Mouse (Mus musculus) frontal cortex, postnatal 25 days (tissue): ENCODE measurements around the gene Timmdc1.
A peak's percentile ranks its signal among the peaks of the same experiment; 100 is the strongest.

Experiments
- DNase-seq, 2 experiments: peaks; one replicate each; pipeline ENCODE4 v3.0.0; 2022; ENCODE audit warnings: low spot score in 2 of 2

Timmdc1 gene

GRCm38 (mm10) chr16:38463305-38463704, 59.2 kb downstream of the Timmdc1 start:
- DNase-seq = no peak

GRCm38 (mm10) chr16:38462161-38462560, 60.3 kb downstream of the Timmdc1 start:
- DNase-seq = no peak

- DNase-seq = no peak
Observed at GRCm38 (mm10) chr16:38461749-38462148, 60.7 kb downstream of the Timmdc1 start.

GRCm38 (mm10) chr16:38459990-38460389, 62.5 kb downstream of the Timmdc1 start:
- no peak for DNase-seq

GRCm38 (mm10) chr16:38458600-38459280, 63.7 kb downstream of the Timmdc1 start:
- DNase-seq = no peak

- DNase-seq = no peak
Observed at GRCm38 (mm10) chr16:38456812-38457567, 65.5 kb downstream of the Timmdc1 start.

GRCm38 (mm10) chr16:38455511-38456418, 66.7 kb downstream of the Timmdc1 start, which contains the start of gene Cd80:
Gene Cd80 (plus strand): TSS chr16:38455561.
- DNase-seq = no peak

GRCm38 (mm10) chr16:38454533-38455254, 67.8 kb downstream of the Timmdc1 start:
- no peak for DNase-seq

- DNase-seq = no peak
Observed at GRCm38 (mm10) chr16:38453952-38454351, 68.5 kb downstream of the Timmdc1 start.

GRCm38 (mm10) chr16:38453203-38453553, 69.3 kb downstream of the Timmdc1 start:
- DNase-seq = no peak

GRCm38 (mm10) chr16:38452442-38453202, 69.8 kb downstream of the Timmdc1 start, which contains the start of gene Adprh:
Gene Adprh (minus strand): TSS chr16:38452703.
- peak; percentile 79 to 84 for DNase-seq

- no peak for DNase-seq
Observed at GRCm38 (mm10) chr16:38451421-38452205, 70.8 kb downstream of the Timmdc1 start.

GRCm38 (mm10) chr16:38450707-38451106, 71.8 kb downstream of the Timmdc1 start:
- DNase-seq = no peak

- no peak for DNase-seq
Observed at GRCm38 (mm10) chr16:38448458-38448857, 74.0 kb downstream of the Timmdc1 start.
